Comparison of ENCODE assay signal across 1 mouse cellular context in the genomic region with DNA sequence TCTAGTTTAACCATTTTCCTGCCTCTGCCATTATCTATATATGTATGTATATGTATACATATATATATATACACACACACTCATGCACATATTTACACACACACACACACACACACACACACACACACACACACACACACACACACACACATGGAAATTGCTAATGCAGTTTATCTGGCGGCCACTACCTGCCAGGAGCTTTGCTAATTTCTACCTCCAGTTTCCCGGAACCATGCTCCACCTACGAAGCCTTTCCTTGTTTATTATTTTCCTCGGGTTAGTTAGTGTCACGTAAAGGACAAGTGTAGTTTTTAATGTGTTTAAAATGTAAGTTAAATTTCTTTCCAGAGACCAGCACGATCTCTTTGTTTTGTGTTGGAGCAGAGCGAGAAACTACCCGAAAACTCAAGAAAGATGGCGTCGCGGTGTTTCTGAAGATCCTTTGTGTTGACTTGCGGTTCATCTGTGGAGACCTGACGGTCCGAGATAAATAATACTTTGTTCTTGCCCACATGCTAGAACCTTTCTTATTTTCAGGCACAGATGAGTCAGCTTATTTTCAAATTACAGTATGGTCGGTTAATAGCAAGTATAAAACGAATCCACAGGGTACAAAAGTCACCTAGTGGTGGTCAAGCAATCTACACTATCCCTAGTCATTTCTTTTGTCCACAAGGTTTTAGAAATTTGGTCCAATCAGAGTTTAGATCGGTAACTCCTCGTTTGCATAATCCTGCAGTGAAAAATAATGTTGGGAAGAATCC.
TF ChIP-seq lines count a peak whose summit lies in the region.

No protein-coding gene starts in this region.

TF ChIP-seq in MEL, 35 proteins besides CTCF, POLR2A, EP300 and RAD21:
- TF ChIP-seq TBP (IDR thresholded peaks at IDR 0.05; ENCODE audit: low read depth, low read length) = peak; percentile 88
- no peak for TF ChIP-seq SIN3A (IDR thresholded peaks at IDR 0.05; ENCODE audit: low read length)
- no peak for TF ChIP-seq ZNF384 (IDR thresholded peaks at IDR 0.05; ENCODE audit: low read depth, low read length)
- no peak for TF ChIP-seq E2F4 (IDR thresholded peaks at IDR 0.05; ENCODE audit: borderline replicate concordance, low read depth, low read length)
- no peak for TF ChIP-seq POLR2AphosphoS5 (IDR thresholded peaks at IDR 0.05; ENCODE audit: borderline replicate concordance, low read depth, low read length)
- no peak for TF ChIP-seq CHD1 (IDR thresholded peaks at IDR 0.05; ENCODE audit: low read depth, low read length)
- TF ChIP-seq GATA1 (IDR thresholded peaks at IDR 0.05; ENCODE audit: low read depth, low read length) = peak; percentile 41; the same call in 1 of the 2 replicates
- TF ChIP-seq TAL1 (IDR thresholded peaks at IDR 0.05; ENCODE audit: low read length) = peak; percentile 78
- TF ChIP-seq ZMIZ1 (IDR thresholded peaks at IDR 0.05; ENCODE audit: low read depth, low read length) = no peak
- no peak for TF ChIP-seq UBTF (IDR thresholded peaks at IDR 0.05; ENCODE audit: borderline replicate concordance, insufficient read depth, low read depth, low read length)
- TF ChIP-seq ZC3H11A (IDR thresholded peaks at IDR 0.05; ENCODE audit: low read depth, low read length) = no peak
- TF ChIP-seq MEF2A (IDR thresholded peaks at IDR 0.05; ENCODE audit: extremely low read depth, insufficient replicate concordance, low read depth, low read length, poor library complexity, severe bottlenecking) = no peak
TF ChIP-seq in MEL: peak in this region for 3.
